Mouse (Mus musculus) CH12.LX (cell line): ENCODE results near the gene Ildr1. TPM values are rescaled to one million over a fixed set of nuclear protein-coding genes. Genes with fewer than 3 reads are reported as not detected.

Experiments used
- DNase-seq: peaks from one replicate; pipeline ENCODE4 v3.0.0-alpha.2; 2013; ENCODE audit errors: extremely low read depth
- H3K27ac ChIP-seq: 2 replicates; pipeline ENCODE4 v1.5.1; 2012; ENCODE audit warnings: low read depth, mild to moderate bottlenecking, control low read depth, moderate library complexity; ENCODE audit not compliant: insufficient read depth
- H3K27me3 ChIP-seq: replicated peaks from 2 replicates; pipeline ENCODE3; 2012; ENCODE audit warnings: inconsistent platforms
- H3K36me3 ChIP-seq, 2 experiments: replicated peaks in 1 of 2; 2 replicates each; pipeline versions ENCODE3 to v1.6.1; 2012; ENCODE audit warnings: inconsistent platforms in 1 of 2, low read length in 1 of 2, mild to moderate bottlenecking in 1 of 2, mixed read lengths in 1 of 2, moderate library complexity in 1 of 2; ENCODE audit not compliant: control insufficient read depth in 1 of 2, insufficient read depth in 1 of 2
- H3K4me1 ChIP-seq, 2 experiments: 2 replicates each; pipeline ENCODE4 v1.6.1; 2012; ENCODE audit warnings: inconsistent platforms in 1 of 2, moderate library complexity in 1 of 2; ENCODE audit not compliant: insufficient read depth in 2 of 2, control insufficient read depth in 1 of 2
- H3K4me2 ChIP-seq: 2 replicates; pipeline ENCODE4 v1.6.1; 2012; ENCODE audit warnings: low read depth, mild to moderate bottlenecking, control low read depth; ENCODE audit not compliant: poor library complexity, insufficient read depth, severe bottlenecking
- H3K4me3 ChIP-seq, 3 experiments: fragments of 150-350 bp in 1 of 3; sonication (generic) in 1 of 3; replicated peaks in 1 of 3; 2 replicates each; pipeline versions ENCODE3 to v1.5.1; 2011 to 2012; ENCODE audit warnings: low read depth in 2 of 3, low read length in 2 of 3, mild to moderate bottlenecking in 2 of 3, moderate library complexity in 2 of 3, control low read depth in 1 of 3, improper control_type of control experiment in 1 of 3, inconsistent platforms in 1 of 3, mixed read lengths in 1 of 3; ENCODE audit not compliant: poor library complexity in 1 of 3
- H3K79me2 ChIP-seq: replicated peaks from 2 replicates; pipeline ENCODE4 v1.6.1; 2012; ENCODE audit warnings: mild to moderate bottlenecking, moderate library complexity; ENCODE audit not compliant: control insufficient read depth, poor library complexity, insufficient read depth, severe bottlenecking; ENCODE audit errors: extremely low read depth
- H3K9ac ChIP-seq: 2 replicates; pipeline ENCODE4 v1.6.1; 2012; ENCODE audit warnings: low read depth, mild to moderate bottlenecking, control low read depth, moderate library complexity; ENCODE audit not compliant: insufficient read depth
- H3K9me3 ChIP-seq: replicated peaks from 2 replicates; pipeline ENCODE3; 2012; ENCODE audit warnings: low read length, inconsistent platforms, mixed read lengths
- CHD1 ChIP-seq: IDR thresholded peaks from 2 replicates; pipeline ENCODE4 v1.6.1; 2012; ENCODE audit warnings: low read depth, low read length, improper control_type of control experiment, inconsistent platforms
- CHD2 ChIP-seq: IDR thresholded peaks from 2 replicates; pipeline ENCODE4 v1.6.1; 2011; ENCODE audit warnings: low read length, improper control_type of control experiment
- CTCF ChIP-seq, 2 experiments: IDR thresholded peaks in 1 of 2; conservative IDR thresholded peaks in 1 of 2; 2 replicates each; pipeline ENCODE4 v1.5.1; 2011 to 2012; ENCODE audit warnings: low read depth in 2 of 2, low read length in 2 of 2, improper control_type of control experiment in 1 of 2, inconsistent platforms in 1 of 2, mild to moderate bottlenecking in 1 of 2, moderate library complexity in 1 of 2
- EP300 ChIP-seq: IDR thresholded peaks from 2 replicates; pipeline ENCODE4 v1.6.1; 2011; ENCODE audit warnings: low read length, improper control_type of control experiment
- ETS1 ChIP-seq: conservative IDR thresholded peaks from 2 replicates; pipeline ENCODE4 v1.6.1; 2012; ENCODE audit warnings: low read depth, mild to moderate bottlenecking, inconsistent platforms, low read length, improper control_type of control experiment, moderate library complexity
- JUND ChIP-seq: conservative IDR thresholded peaks from 2 replicates; pipeline ENCODE4 v1.6.1; 2011; ENCODE audit warnings: low read depth, low read length, improper control_type of control experiment
- MAX ChIP-seq: IDR thresholded peaks from 2 replicates; pipeline ENCODE4 v1.6.1; 2011; ENCODE audit warnings: low read length, improper control_type of control experiment
- MYC ChIP-seq: IDR thresholded peaks from 2 replicates; pipeline ENCODE4 v1.6.1; 2011; ENCODE audit warnings: low read depth, mild to moderate bottlenecking, improper control_type of control experiment, low read length
- NELFE ChIP-seq: IDR thresholded peaks from 2 replicates; pipeline ENCODE4 v1.6.1; 2011; ENCODE audit warnings: low read depth, low read length, improper control_type of control experiment
- POLR2A ChIP-seq: IDR thresholded peaks from 2 replicates; pipeline ENCODE4 v1.6.1; 2011; ENCODE audit warnings: low read depth, mild to moderate bottlenecking, improper control_type of control experiment, low read length
- RCOR1 ChIP-seq: conservative IDR thresholded peaks from 2 replicates; pipeline ENCODE4 v1.6.1; 2012; ENCODE audit warnings: low read depth, mild to moderate bottlenecking, inconsistent platforms, low read length, improper control_type of control experiment
- SIN3A ChIP-seq: IDR thresholded peaks from 2 replicates; pipeline ENCODE4 v1.6.1; 2012; ENCODE audit warnings: low read length, improper control_type of control experiment, inconsistent platforms
- SMC3 ChIP-seq: IDR thresholded peaks from 2 replicates; pipeline ENCODE4 v1.6.1; 2011; ENCODE audit warnings: low read depth, low read length, improper control_type of control experiment
- USF1 ChIP-seq: IDR thresholded peaks from 2 replicates; pipeline ENCODE4 v1.6.1; 2014; ENCODE audit warnings: low read depth, mild to moderate bottlenecking, inconsistent platforms, low read length, improper control_type of control experiment
- ZMIZ1 ChIP-seq: IDR thresholded peaks from 2 replicates; pipeline ENCODE4 v1.6.1; 2012; ENCODE audit warnings: low read depth, mild to moderate bottlenecking, inconsistent platforms, low read length, improper control_type of control experiment
- dilution Hi-C: fragments of 300-500 bp; cut with MboI; formaldehyde crosslinking; loops from 2 replicates; pipeline ENCODE4 v1.14.3; 2020; ENCODE audit warnings: low sequenced_read_pairs; ENCODE audit not compliant: extremely low pct_unique_long_range_greater_than_20kb, extremely low pct_ligation_motif_present
- in situ Hi-C: fragments of 300-500 bp; cut with MboI; formaldehyde crosslinking; loops from 3 replicates; pipeline ENCODE4 v1.14.3; 2019; ENCODE audit warnings: low sequenced_read_pairs, low pct_ligation_motif_present, low pct_unique_long_range_greater_than_20kb, mixed read lengths
- polyA plus RNA-seq: library from polyadenylated mRNA; unstranded; fragments of >175 nt; gene quantifications from 2 replicates; pipeline ENCODE4 v1.2.1, GENCODE M21; 2012; ENCODE audit warnings: low read depth; ENCODE audit not compliant: insufficient read length
- total RNA-seq, 2 experiments: library from RNA; depleted of rRNA; stranded (reverse); fragments of 300-350 nt in 1 of 2; fragments of >200 nt in 1 of 2; gene quantifications; 2 replicates each; pipeline ENCODE4 v1.2.3; 2012 to 2014

Ildr1 gene
- total and polyA plus RNA-seq, 3 experiments: 0.34 to 0.81 (median 0.76) TPM

GRCm38 (mm10) chr16:36691484-36691883 is 2.3 kb upstream of the Ildr1 start:
- no peaks in the 10 kb centered on the region for H3K79me2 ChIP-seq
- no peak overlapping the region for H3K4me3 ChIP-seq
- H3K9me3 ChIP-seq: peaks cover 2% of the 10 kb centered on the region
- DNase-seq: no peak
- 0 out of 4 replicates have a peak, but pooled peaks of 1 of the 2 experiments have one; percentile 14 for TF ChIP-seq CTCF (conservative IDR thresholded peaks at IDR 0.05 in 1 of 2, IDR thresholded peaks at IDR 0.05 in 1 of 2; ENCODE audit: low read depth in 2 of 2, low read length in 2 of 2)
- 0 out of 2 replicates have a peak, but pooled peaks have one; percentile 37 for TF ChIP-seq CHD1
- TF ChIP-seq RCOR1: peak; percentile 68; the same call in 1 of the 2 replicates
- TF ChIP-seq USF1: no peak
- TF ChIP-seq SMC3: 0 out of 2 replicates have a peak, but pooled peaks have one; percentile 7
- TF ChIP-seq EP300: 0 out of 2 replicates have a peak, but pooled peaks have one; percentile 17
- TF ChIP-seq MYC: no peak
- TF ChIP-seq, all 38 proteins: peak for 5
- Histone ChIP-seq H3K36me3 (no peaks in the 10 kb centered on the region), H3K27ac (no peak overlapping the region), H3K4me2 (peak overlapping the region; percentile 8; the same call in 1 of the 2 replicates), H3K4me1 (peaks cover 27 to 60% of the 10 kb centered on the region in 2 experiments), H3K9ac (no peak overlapping the region), H3K27me3 (no peaks in the 10 kb centered on the region)
- in situ Hi-C loops (no loop called here), dilution Hi-C loops (no loop called here)

- no peak overlapping the region for H3K9ac ChIP-seq
- H3K79me2 ChIP-seq: no peaks in the 10 kb centered on the region
- H3K4me3 ChIP-seq: no peak overlapping the region
- H3K36me3 ChIP-seq: no peaks in the 10 kb centered on the region
- TF ChIP-seq NELFE (no peak), ETS1 (no peak), CTCF (conservative IDR thresholded peaks at IDR 0.05 in 1 of 2, IDR thresholded peaks at IDR 0.05 in 1 of 2; ENCODE audit: low read depth in 2 of 2, low read length in 2 of 2) (no peak), MAX (no peak), MYC (no peak), RCOR1 (no peak), EP300 (no peak), USF1 (no peak), CHD2 (no peak), CHD1 (no peak), POLR2A (no peak), SIN3A (no peak), JUND (no peak), ZMIZ1 (no peak)
- in situ Hi-C loops: no loop called here
- H3K27me3 ChIP-seq: no peaks in the 10 kb centered on the region
- peaks cover 4% of the 10 kb centered on the region for H3K9me3 ChIP-seq
- H3K27ac ChIP-seq: no peak overlapping the region
- dilution Hi-C loops: no loop called here
- no peak overlapping the region for H3K4me2 ChIP-seq
- no peak for DNase-seq
- peaks cover 25 to 68% of the 10 kb centered on the region in 2 experiments for H3K4me1 ChIP-seq
Measured at GRCm38 (mm10) chr16:36694798-36695290, 1.1 kb downstream of the Ildr1 start.
